Mouse (Mus musculus) hindbrain, embryonic 13.5 days (tissue): ENCODE data around the gene Banf2. TPM values are rescaled to one million over a fixed set of nuclear protein-coding genes. Genes with fewer than 3 reads are reported as not detected.

Experiments
- ATAC-seq: fragments of 200-750 bp; cut with Nextera tagmentation; 2 replicates; pipeline ENCODE4 v1.8.0; 2017; ENCODE audit warnings: moderate TSS enrichment; ENCODE audit not compliant: low FRiP score
- H3K27ac ChIP-seq: fragments of 300-500 bp; sonication (generic); 2 replicates; pipeline ENCODE4 v1.5.1; 2015; ENCODE audit warnings: inconsistent platforms, mild to moderate bottlenecking, moderate library complexity
- H3K27me3 ChIP-seq: fragments of 300-500 bp; sonication (generic); 2 replicates; pipeline ENCODE4 v1.6.1; 2015; ENCODE audit warnings: mild to moderate bottlenecking, inconsistent platforms
- H3K36me3 ChIP-seq: fragments of 300-500 bp; sonication (generic); 2 replicates; pipeline ENCODE4 v1.6.1; 2015; ENCODE audit warnings: mild to moderate bottlenecking, inconsistent platforms
- H3K4me1 ChIP-seq: fragments of 300-500 bp; sonication (generic); replicated peaks from 2 replicates; pipeline ENCODE4 v1.6.1; 2015; ENCODE audit warnings: inconsistent platforms
- H3K4me2 ChIP-seq: fragments of 300-500 bp; sonication (generic); 2 replicates; pipeline ENCODE4 v1.6.1; 2015; ENCODE audit warnings: inconsistent platforms, mild to moderate bottlenecking, moderate library complexity
- H3K4me3 ChIP-seq: fragments of 300-500 bp; sonication (generic); 2 replicates; pipeline ENCODE4 v1.5.1; 2015; ENCODE audit warnings: mild to moderate bottlenecking, inconsistent platforms
- H3K9ac ChIP-seq: fragments of 300-500 bp; sonication (generic); 2 replicates; pipeline ENCODE4 v1.6.1; 2015; ENCODE audit warnings: mild to moderate bottlenecking, inconsistent platforms
- H3K9me3 ChIP-seq: fragments of 300-500 bp; sonication (generic); 2 replicates; pipeline ENCODE4 v1.6.1; 2016; ENCODE audit warnings: inconsistent platforms
- WGBS: fragments of 180-500 bp; shearing (Covaris S2); methylation state at CpG from one replicate; pipeline ENCODE4 v1.1.7; 2015; 5-methylcytosine and 5-hydroxymethylcytosine counted together
- polyA plus RNA-seq: library from polyadenylated mRNA; unstranded; fragments of >200 nt; fragmentation: Nextera tagmentation; extraction: Ambion mirVana; gene quantifications from 2 replicates; pipeline ENCODE4 v1.2.1, GENCODE M21; 2015

The Banf2 gene
- polyA plus RNA-seq, 1 experiment from 2014 or later: not detected

DNA sequence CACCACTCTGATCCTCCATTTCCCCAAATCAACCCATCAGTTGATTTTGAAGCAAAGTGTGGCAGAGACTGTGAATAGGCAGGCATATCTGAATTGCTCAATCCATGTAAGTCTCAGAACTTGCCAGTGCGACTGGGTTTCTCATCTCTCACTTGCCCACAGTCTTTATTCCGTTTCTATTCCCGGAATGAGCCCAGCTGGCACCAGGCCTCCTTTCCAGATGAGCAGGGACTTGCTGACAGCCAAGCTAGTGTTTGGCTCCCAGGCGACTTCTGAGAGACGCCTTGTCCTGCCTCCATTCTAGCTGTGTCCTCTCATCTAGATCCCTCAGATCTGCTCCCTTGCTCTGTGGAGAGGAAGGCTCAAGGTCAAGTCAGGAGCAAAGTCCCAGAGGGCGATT, 11.9 kb downstream of the Banf2 start:
- Histone ChIP-seq H3K4me2 (no peak overlapping the region), H3K4me1 (0 out of 2 replicates have a peak, but pooled peaks cover 7% of the 10 kb centered on the region), H3K9ac (no peak overlapping the region), H3K4me3 (no peak overlapping the region), H3K27me3 (no peaks in the 10 kb centered on the region), H3K36me3 (no peaks in the 10 kb centered on the region), H3K27ac (no peak overlapping the region), H3K9me3 (peaks cover 7% of the 10 kb centered on the region; the same call in 1 of the 2 replicates)
- ATAC-seq: no peak
- WGBS: 76% methylated on average over 6 of the region's 6 CpGs

DNA sequence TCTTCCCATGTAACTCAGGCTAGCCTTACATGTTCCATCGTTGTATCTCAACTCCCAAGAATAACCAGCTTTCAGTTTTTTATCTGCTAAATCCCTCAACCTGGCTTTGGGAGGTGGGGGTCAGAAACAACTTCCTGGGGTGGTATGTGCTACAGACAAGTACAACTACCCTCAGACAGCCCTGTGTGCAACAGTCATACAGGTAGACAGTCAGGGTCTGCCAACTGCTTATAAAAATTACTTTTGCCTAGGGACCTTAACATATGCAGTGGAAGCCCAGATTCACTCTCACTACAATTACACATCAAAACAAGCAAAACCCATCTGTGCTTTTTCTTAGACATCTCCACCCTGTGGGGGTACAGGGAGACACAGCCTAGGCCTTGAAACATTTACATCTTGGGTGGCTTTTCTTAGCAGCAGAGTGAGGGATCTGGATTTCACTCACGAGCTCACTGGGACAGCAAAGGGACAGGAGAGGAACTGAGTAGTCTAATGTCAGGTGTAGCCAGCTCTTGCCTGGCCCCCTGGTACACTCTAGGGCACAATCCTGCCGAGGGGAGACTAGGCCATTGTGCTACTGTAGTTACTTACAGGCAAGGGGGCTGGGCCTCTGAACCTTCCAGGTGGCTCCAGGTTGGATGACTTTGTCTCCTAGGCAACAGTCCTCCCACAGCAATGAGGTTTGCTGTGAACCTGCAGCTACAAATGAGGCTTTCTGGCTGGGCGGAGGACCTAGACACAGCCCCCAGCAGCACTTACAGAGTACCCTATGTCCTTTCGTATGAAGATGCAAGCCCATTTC, 13.1 kb downstream of the Banf2 start:
- no peak overlapping the region for H3K4me2 ChIP-seq
- H3K4me3 ChIP-seq: no peak overlapping the region
- no peaks in the 10 kb centered on the region for H3K36me3 ChIP-seq
- 0 out of 2 replicates have a peak, but pooled peaks cover 7% of the 10 kb centered on the region for H3K4me1 ChIP-seq
- peaks cover 7% of the 10 kb centered on the region; the same call in 1 of the 2 replicates for H3K9me3 ChIP-seq
- no peaks in the 10 kb centered on the region for H3K27me3 ChIP-seq
- ATAC-seq: no peak
- no peak overlapping the region for H3K9ac ChIP-seq
- 74% methylated on average over 5 of the region's 5 CpGs for WGBS
- H3K27ac ChIP-seq: no peak overlapping the region

DNA sequence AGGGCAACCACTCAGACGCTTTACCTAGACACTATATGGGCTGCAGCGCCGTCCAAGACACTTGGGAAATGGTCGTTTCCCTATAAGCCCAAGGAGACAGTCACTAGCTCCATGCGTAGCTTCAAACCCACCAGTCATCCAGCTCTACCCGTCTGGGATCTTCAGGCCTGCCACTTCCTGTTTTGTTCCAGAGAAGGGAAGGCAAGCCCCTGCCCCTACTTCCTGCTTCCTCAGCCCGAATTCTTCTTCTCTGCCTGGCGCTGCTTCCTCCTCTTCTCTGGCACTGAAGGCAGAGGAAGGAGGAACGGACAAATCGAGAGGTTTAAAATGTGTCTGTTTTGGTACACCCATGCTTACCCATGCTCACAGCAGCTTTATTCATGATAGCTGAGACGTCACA, 14.1 kb downstream of the Banf2 start:
- H3K4me3 ChIP-seq: no peak overlapping the region
- no peak overlapping the region for H3K9ac ChIP-seq
- H3K4me1 ChIP-seq: 0 out of 2 replicates have a peak, but pooled peaks cover 7% of the 10 kb centered on the region
- H3K9me3 ChIP-seq: peaks cover 7% of the 10 kb centered on the region; the same call in 1 of the 2 replicates
- no peak for ATAC-seq
- no peaks in the 10 kb centered on the region for H3K27me3 ChIP-seq
- H3K36me3 ChIP-seq: no peaks in the 10 kb centered on the region
- H3K4me2 ChIP-seq: no peak overlapping the region
- H3K27ac ChIP-seq: no peak overlapping the region
- WGBS: 79% methylated on average over 11 of the region's 11 CpGs

DNA sequence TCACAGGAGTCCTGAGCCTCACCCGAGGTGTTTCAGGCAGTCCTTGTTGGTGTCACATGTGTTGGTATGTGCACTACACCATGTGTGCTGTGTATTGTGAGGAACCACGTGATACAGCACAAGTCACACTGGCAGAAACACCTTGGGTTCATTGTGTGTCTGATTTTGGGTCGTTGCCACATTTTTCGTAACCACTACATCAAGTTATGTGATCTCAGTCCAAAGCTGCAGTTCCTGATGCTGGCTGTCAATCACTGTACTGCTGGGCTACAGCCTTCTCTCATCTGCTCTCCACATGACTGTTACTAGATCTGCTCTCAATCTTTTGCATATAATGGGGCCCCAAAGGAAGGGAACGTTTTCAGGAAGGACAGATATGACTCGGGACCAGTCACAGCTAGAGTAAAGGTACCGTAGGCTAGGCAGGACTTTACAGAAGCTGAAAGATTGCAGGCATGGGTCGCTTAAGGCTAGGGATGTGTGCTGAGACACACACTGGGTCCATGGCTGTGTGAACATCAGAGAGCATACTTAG, 17.4 kb downstream of the Banf2 start:
- Histone ChIP-seq H3K4me1 (0 out of 2 replicates have a peak, but pooled peaks cover 7% of the 10 kb centered on the region), H3K36me3 (no peaks in the 10 kb centered on the region), H3K9me3 (no peaks in the 10 kb centered on the region), H3K9ac (no peak overlapping the region), H3K4me3 (no peak overlapping the region), H3K4me2 (no peak overlapping the region), H3K27me3 (no peaks in the 10 kb centered on the region), H3K27ac (no peak overlapping the region)
- no peak for ATAC-seq
- WGBS: 87% methylated on average over 8 of the region's 8 CpGs

DNA sequence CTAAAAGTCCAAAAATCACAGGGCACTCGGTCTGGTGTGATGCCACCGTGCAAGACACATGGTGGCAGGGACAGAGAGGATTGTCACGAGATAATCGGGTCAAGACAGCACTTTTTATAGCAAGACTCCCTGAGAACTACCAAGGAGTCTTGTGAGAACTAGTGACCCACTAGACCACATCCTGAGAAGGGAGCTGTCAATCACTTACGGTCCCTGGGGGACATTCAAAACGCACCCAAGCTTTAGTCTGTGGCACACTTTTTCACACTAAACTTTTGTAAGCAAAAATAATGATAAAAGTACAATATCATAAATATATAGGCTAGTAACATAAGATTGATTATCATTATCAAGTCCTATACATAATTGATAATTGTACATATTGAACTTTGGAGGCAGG, 18.0 kb downstream of the Banf2 start:
- no peaks in the 10 kb centered on the region for H3K9me3 ChIP-seq
- H3K27me3 ChIP-seq: no peaks in the 10 kb centered on the region
- 0 out of 2 replicates have a peak, but pooled peaks cover 7% of the 10 kb centered on the region for H3K4me1 ChIP-seq
- H3K4me2 ChIP-seq: no peak overlapping the region
- 96% methylated on average over 6 of the region's 6 CpGs for WGBS
- ATAC-seq: no peak
- H3K27ac ChIP-seq: no peak overlapping the region
- H3K36me3 ChIP-seq: no peaks in the 10 kb centered on the region
- no peak overlapping the region for H3K4me3 ChIP-seq
- no peak overlapping the region for H3K9ac ChIP-seq

DNA sequence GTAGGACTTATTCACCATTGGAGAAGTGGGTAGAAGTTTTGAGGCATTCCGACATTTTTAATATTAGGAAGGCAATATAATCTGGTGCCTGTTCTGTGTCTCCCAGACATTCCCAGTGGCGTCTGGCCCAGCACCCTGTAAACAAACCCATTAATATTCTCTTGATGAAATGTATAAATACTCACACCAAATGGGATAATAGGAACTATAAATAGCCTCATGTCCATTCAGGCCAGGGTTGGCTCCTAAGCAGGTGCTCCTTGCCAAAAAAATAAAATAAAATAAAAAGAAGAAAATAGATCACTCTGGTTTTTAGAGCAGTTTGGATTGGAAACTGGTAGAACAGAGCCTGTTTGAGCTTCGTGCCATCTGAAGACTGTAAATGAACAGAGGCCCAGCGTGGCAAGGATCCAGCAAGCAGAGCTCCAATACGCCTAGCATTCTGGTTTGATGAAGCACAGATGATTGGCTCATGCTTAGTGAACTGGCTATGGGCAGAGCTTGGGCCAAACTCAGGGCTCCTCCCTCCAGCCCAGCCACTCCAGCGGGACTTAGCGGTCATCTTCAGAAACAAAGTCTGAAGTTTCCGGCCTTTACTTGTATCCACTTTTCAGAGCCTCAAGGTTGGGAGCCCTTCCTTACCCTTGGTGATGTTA, 19.7 kb downstream of the Banf2 start:
- no peak overlapping the region for H3K27ac ChIP-seq

DNA sequence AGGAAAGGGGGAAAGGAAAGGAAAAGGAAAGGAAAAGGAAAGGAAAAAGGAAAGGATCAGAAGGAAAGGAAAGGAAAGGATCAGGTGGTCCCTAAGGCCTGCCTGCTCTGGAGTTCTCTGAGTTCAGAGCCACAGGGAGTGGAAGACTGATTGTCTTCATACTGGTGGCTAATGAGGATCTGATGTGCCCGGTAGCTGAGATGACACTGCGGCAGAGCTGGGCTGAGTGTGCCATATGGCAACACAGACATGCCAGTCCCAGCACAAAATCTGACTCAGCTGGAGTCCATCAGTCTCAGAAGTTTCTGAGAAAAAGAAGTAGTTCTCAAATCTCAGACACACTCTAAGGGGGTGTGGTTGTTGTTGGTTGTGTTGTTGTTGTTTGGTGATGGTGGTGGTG, 24.9 kb downstream of the Banf2 start:
- H3K27me3 ChIP-seq: no peaks in the 10 kb centered on the region
- H3K4me1 ChIP-seq: no peaks in the 10 kb centered on the region
- no peaks in the 10 kb centered on the region for H3K9me3 ChIP-seq
- no peaks in the 10 kb centered on the region for H3K36me3 ChIP-seq
- no peak overlapping the region for H3K27ac ChIP-seq
- no peak overlapping the region for H3K4me2 ChIP-seq
- 70% methylated on average over 2 of the region's 2 CpGs for whole genome bisulfite sequencing
- H3K4me3 ChIP-seq: no peak overlapping the region
- ATAC-seq: no peak
- H3K9ac ChIP-seq: no peak overlapping the region

More for the DNA sequence above, 19.7 kb downstream of the Banf2 start:
- no peaks in the 10 kb centered on the region for H3K27me3 ChIP-seq
- H3K4me2 ChIP-seq: no peak overlapping the region
- no peaks in the 10 kb centered on the region for H3K36me3 ChIP-seq
- no peak overlapping the region for H3K9ac ChIP-seq
- ATAC-seq: 0 out of 2 replicates have a peak, but pooled peaks have one; percentile 36
- no peaks in the 10 kb centered on the region for H3K9me3 ChIP-seq
- H3K4me3 ChIP-seq: no peak overlapping the region
- H3K4me1 ChIP-seq: no peaks in the 10 kb centered on the region
- WGBS: 91% methylated on average over 8 of the region's 8 CpGs

DNA sequence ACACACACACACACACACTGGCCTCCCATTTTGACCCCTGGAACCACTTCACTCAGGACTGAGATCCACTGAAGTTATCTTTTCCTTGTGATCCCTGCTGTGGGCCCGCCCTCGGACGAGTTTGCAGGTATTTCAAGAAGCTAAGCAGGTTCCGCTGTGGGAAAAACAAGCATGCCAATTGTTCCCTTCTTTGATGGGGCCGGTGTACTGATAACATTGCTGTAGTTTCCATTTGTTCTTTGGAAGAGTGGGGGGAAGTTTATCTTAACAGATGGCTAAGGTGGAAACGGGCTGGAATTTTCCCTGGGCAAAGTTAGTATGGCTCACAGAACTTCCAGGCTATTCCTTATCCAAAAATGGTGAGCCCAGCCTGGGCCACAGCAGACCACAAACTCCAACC, 28.8 kb downstream of the Banf2 start:
- no peak overlapping the region for H3K27ac ChIP-seq
- 84% methylated on average over 6 of the region's 6 CpGs for WGBS
- no peak overlapping the region for H3K4me2 ChIP-seq
- no peak overlapping the region for H3K4me3 ChIP-seq
- ATAC-seq: no peak
- H3K9me3 ChIP-seq: no peaks in the 10 kb centered on the region
- no peaks in the 10 kb centered on the region for H3K27me3 ChIP-seq
- no peaks in the 10 kb centered on the region for H3K36me3 ChIP-seq
- H3K4me1 ChIP-seq: no peaks in the 10 kb centered on the region
- no peak overlapping the region for H3K9ac ChIP-seq

DNA sequence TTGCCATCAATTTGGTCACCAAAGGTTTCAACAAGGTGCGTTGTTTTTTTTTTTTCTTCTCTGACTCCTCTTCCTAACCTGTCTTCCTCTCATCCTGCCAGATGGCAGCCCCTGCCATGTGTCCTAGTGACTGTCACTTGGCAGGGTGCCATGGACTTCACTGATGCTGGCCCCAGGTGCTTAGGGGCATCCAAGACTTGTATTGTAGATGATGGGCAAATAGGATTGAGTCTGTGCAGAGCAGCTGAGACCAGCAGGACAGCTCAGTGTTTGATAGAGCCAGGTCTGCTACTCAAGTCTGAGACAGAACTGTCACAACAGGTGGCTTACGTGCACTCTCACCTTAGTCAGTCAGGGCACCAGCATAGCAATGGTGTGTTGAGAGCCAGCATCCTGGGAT, 32.6 kb downstream of the Banf2 start:
- Histone ChIP-seq H3K36me3 (no peaks in the 10 kb centered on the region), H3K9ac (no peak overlapping the region), H3K9me3 (no peaks in the 10 kb centered on the region), H3K27me3 (no peaks in the 10 kb centered on the region), H3K4me3 (no peak overlapping the region), H3K27ac (no peak overlapping the region), H3K4me2 (no peak overlapping the region), H3K4me1 (no peaks in the 10 kb centered on the region)
- 89% methylated on average over 2 of the region's 2 CpGs for WGBS
- no peak for ATAC-seq

DNA sequence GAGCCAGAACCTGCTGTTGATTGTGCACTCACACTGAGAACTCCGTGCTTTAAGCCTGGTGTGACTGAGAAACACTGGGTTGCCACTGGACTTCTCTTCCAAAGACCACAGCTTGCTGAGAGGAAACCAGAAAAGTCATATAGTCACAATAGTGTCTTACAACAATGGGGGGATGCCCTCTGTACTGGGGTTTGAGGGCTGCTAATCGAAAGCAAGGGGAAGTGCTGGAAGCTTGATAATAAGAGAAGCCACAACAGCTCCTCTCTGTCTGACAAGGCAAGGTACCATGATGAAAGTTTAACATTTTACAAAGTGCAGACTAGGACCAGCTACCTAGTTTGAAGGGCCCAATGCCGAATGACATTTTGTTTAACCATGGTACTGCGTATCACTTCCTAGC, 36.8 kb downstream of the Banf2 start:
- no peaks in the 10 kb centered on the region for H3K27me3 ChIP-seq
- no peaks in the 10 kb centered on the region for H3K9me3 ChIP-seq
- no peak overlapping the region for H3K4me2 ChIP-seq
- WGBS: 92% methylated on average over 4 of the region's 4 CpGs
- H3K4me1 ChIP-seq: peaks cover 5% of the 10 kb centered on the region; the same call in 1 of the 2 replicates
- no peaks in the 10 kb centered on the region for H3K36me3 ChIP-seq
- H3K9ac ChIP-seq: no peak overlapping the region
- no peak for ATAC-seq
- no peak overlapping the region for H3K4me3 ChIP-seq
- no peak overlapping the region for H3K27ac ChIP-seq

DNA sequence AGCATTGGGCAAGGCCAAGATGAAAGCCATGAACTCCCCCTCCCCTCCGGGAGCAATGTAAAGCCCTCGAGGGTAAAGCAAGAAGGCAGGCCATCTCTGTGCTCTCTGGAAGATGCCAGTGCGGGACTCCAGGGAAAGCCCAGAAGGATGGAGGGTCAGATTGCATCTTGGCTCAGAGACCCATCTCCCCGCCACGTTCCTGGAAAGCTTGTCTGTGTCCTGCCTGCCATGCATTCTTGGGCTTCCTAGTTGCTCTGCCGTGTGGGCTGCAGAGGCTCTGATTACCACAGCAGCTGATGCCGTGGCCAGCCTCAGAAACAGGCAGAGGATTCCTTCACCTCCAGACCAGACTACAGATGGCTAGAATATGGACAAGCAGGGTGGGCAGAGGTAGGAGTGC, 37.6 kb downstream of the Banf2 start:
- Histone ChIP-seq H3K4me2 (no peak overlapping the region), H3K27me3 (no peaks in the 10 kb centered on the region), H3K4me3 (no peak overlapping the region), H3K4me1 (peaks cover 5% of the 10 kb centered on the region; the same call in 1 of the 2 replicates), H3K9ac (no peak overlapping the region), H3K27ac (no peak overlapping the region), H3K36me3 (no peaks in the 10 kb centered on the region), H3K9me3 (no peaks in the 10 kb centered on the region)
- WGBS: 77% methylated on average over 7 of the region's 7 CpGs
- no peak for ATAC-seq

DNA sequence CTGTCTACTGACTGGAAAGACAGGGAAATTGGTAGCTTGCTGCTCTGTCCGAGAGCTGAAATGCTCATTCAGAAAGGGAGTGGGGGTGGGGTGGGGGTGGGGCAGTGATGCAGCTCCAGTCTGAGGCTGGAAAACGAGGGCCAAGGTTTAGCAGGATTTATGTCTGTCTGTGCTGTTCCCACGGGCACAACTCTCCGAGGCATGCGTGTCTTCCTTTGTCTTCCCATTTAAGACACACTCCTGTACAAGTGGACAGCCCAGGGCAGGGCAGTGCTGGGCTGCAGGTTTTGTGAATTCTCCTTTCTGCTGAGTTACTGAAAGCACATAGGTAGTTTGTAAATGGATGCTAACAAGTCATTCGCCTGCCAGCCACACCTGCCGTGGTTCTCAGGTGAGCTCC, 39.8 kb downstream of the Banf2 start:
- Histone ChIP-seq H3K36me3 (no peaks in the 10 kb centered on the region), H3K27ac (no peak overlapping the region), H3K4me1 (peaks cover 5% of the 10 kb centered on the region; the same call in 1 of the 2 replicates), H3K4me2 (no peak overlapping the region), H3K9ac (no peak overlapping the region), H3K4me3 (no peak overlapping the region), H3K27me3 (no peaks in the 10 kb centered on the region), H3K9me3 (no peaks in the 10 kb centered on the region)
- 37% methylated on average over 7 of the region's 7 CpGs for WGBS
- ATAC-seq: no peak
